Mouse (Mus musculus) hindbrain, embryonic 14.5 days (tissue): ENCODE results near the gene Klhl22. TPM values are rescaled to one million over a fixed set of nuclear protein-coding genes. Genes with fewer than 3 reads are reported as not detected.

Source experiments
- ATAC-seq: fragments of 200-750 bp; cut with Nextera tagmentation; 2 replicates; pipeline ENCODE4 v1.8.0; 2017; ENCODE audit warnings: moderate number of reproducible peaks, mild to moderate bottlenecking, moderate TSS enrichment, moderate library complexity; ENCODE audit not compliant: low FRiP score
- DNase-seq: peaks from one replicate; pipeline ENCODE4 v3.0.0-alpha.2; 2015; ENCODE audit warnings: low spot score
- H3K27ac ChIP-seq: fragments of 300-500 bp; sonication (generic); 2 replicates; pipeline ENCODE4 v1.5.1; 2014; ENCODE audit warnings: mild to moderate bottlenecking, moderate library complexity
- H3K27me3 ChIP-seq: fragments of 300-500 bp; sonication (generic); 2 replicates; pipeline ENCODE4 v1.6.1; 2014; ENCODE audit warnings: mild to moderate bottlenecking, low read length, mixed read lengths; ENCODE audit not compliant: control insufficient read depth, insufficient read depth
- H3K36me3 ChIP-seq: fragments of 300-500 bp; sonication (generic); replicated peaks from 2 replicates; pipeline ENCODE4 v1.6.1; 2014; ENCODE audit not compliant: control insufficient read depth, insufficient read depth
- H3K4me1 ChIP-seq: fragments of 300-500 bp; sonication (generic); replicated peaks from 2 replicates; pipeline ENCODE4 v1.6.1; 2014; ENCODE audit warnings: antibody characterized with exemption, low read length, mixed read lengths; ENCODE audit not compliant: control insufficient read depth, insufficient read depth
- H3K4me2 ChIP-seq: fragments of 300-500 bp; sonication (generic); replicated peaks from 2 replicates; pipeline ENCODE4 v1.6.1; 2014; ENCODE audit warnings: mild to moderate bottlenecking, moderate library complexity
- H3K4me3 ChIP-seq: fragments of 300-500 bp; sonication (generic); replicated peaks from 2 replicates; pipeline ENCODE4 v1.5.1; 2014; ENCODE audit warnings: mild to moderate bottlenecking, low read length
- H3K9ac ChIP-seq: fragments of 300-500 bp; sonication (generic); 2 replicates; pipeline ENCODE4 v1.6.1; 2014
- H3K9me3 ChIP-seq: fragments of 300-500 bp; sonication (generic); 2 replicates; pipeline ENCODE4 v1.6.1; 2016; ENCODE audit warnings: low read length; ENCODE audit not compliant: control insufficient read depth
- WGBS: fragments of 180-500 bp; shearing (Covaris S2); extraction: QIAGEN DNeasy Blood & Tissue Kit; methylation state at CpG from one replicate; pipeline ENCODE4 v1.1.7; 2014; 5-methylcytosine and 5-hydroxymethylcytosine counted together
- polyA plus RNA-seq: library from polyadenylated mRNA; unstranded; fragments of >200 nt; fragmentation: Nextera tagmentation; extraction: Ambion mirVana; gene quantifications from 2 replicates; pipeline ENCODE4 v1.2.1, GENCODE M21; 2014

The Klhl22 gene
- polyA plus RNA-seq, 1 experiment from 2014 or later = 82.1 TPM

GRCm38 (mm10) chr16:17795643-17796042 is 36.2 kb downstream of the Klhl22 start:
- Histone ChIP-seq H3K4me3 (no peak overlapping the region), H3K4me1 (0 out of 2 replicates have a peak, but pooled peaks cover 9% of the 10 kb centered on the region), H3K4me2 (no peak overlapping the region), H3K9ac (no peak overlapping the region), H3K36me3 (peaks cover 29% of the 10 kb centered on the region), H3K9me3 (no peaks in the 10 kb centered on the region), H3K27me3 (peaks cover 53% of the 10 kb centered on the region), H3K27ac (no peak overlapping the region)
- peak; percentile 23; the same call in 1 of the 2 replicates for ATAC-seq
- DNase-seq = no peak
- WGBS = 69% methylated on average over 5 of the region's 5 CpGs

- Histone ChIP-seq H3K27me3 (peaks cover 62% of the 10 kb centered on the region), H3K36me3 (peaks cover 20% of the 10 kb centered on the region), H3K4me3 (peak overlapping the region; percentile 46), H3K4me1 (0 out of 2 replicates have a peak, but pooled peaks cover 9% of the 10 kb centered on the region), H3K4me2 (peak overlapping the region; percentile 79), H3K9me3 (no peaks in the 10 kb centered on the region), H3K9ac (no peak overlapping the region), H3K27ac (no peak overlapping the region)
- ATAC-seq (no peak), DNase-seq (no peak)
Observed at GRCm38 (mm10) chr16:17796519-17796918, 37.1 kb downstream of the Klhl22 start.

- H3K4me1 ChIP-seq = 0 out of 2 replicates have a peak, but pooled peaks cover 9% of the 10 kb centered on the region
- peaks cover 14% of the 10 kb centered on the region for H3K36me3 ChIP-seq
- H3K4me3 ChIP-seq = peak within 1 kb of the TSS; percentile 46
- H3K9ac ChIP-seq = peak within 1 kb of the TSS; percentile 61
- peak; percentile 21; the same call in 1 of the 2 replicates for ATAC-seq
- H3K27me3 ChIP-seq = peaks cover 68% of the 10 kb centered on the region
- DNase-seq = no peak
- WGBS = 1% methylated on average over 56 of the region's 81 CpGs
- no peaks in the 10 kb centered on the region for H3K9me3 ChIP-seq
- no peak within 1 kb of the TSS for H3K27ac ChIP-seq
- peak within 1 kb of the TSS; percentile 79 for H3K4me2 ChIP-seq
Observed at GRCm38 (mm10) chr16:17796971-17797811, 37.8 kb downstream of the Klhl22 start, which contains the start of gene Scarf2. Gene Scarf2, plus strand, starts transcription at chr16:17797282.

GRCm38 (mm10) chr16:17797812-17798311 is 38.4 kb downstream of the Klhl22 start:
- H3K36me3 ChIP-seq = peaks cover 7% of the 10 kb centered on the region; the same call in 1 of the 2 replicates
- no peak for ATAC-seq
- peaks cover 15% of the 10 kb centered on the region for H3K4me1 ChIP-seq
- H3K4me2 ChIP-seq = peak overlapping the region; percentile 79
- no peak for DNase-seq
- H3K9ac ChIP-seq = peak overlapping the region; percentile 61; the same call in 1 of the 2 replicates
- H3K9me3 ChIP-seq = no peaks in the 10 kb centered on the region
- peaks cover 75% of the 10 kb centered on the region for H3K27me3 ChIP-seq
- WGBS = 3% methylated on average over 29 of the region's 29 CpGs
- H3K27ac ChIP-seq = no peak overlapping the region
- peak overlapping the region; percentile 46 for H3K4me3 ChIP-seq

GRCm38 (mm10) chr16:17798321-17799180 is 39.1 kb downstream of the Klhl22 start:
- H3K9me3 ChIP-seq = no peaks in the 10 kb centered on the region

GRCm38 (mm10) chr16:17799584-17799983 is 40.2 kb downstream of the Klhl22 start:
- H3K4me3 ChIP-seq = no peak overlapping the region
- no peak overlapping the region for H3K27ac ChIP-seq
- H3K27me3 ChIP-seq = peaks cover 92% of the 10 kb centered on the region
- H3K4me2 ChIP-seq = no peak overlapping the region
- no peak for ATAC-seq
- peaks cover 28% of the 10 kb centered on the region for H3K4me1 ChIP-seq
- DNase-seq = no peak
- no peaks in the 10 kb centered on the region for H3K36me3 ChIP-seq
- no peak overlapping the region for H3K9ac ChIP-seq
- no peaks in the 10 kb centered on the region for H3K9me3 ChIP-seq

More at GRCm38 (mm10) chr16:17798321-17799180, 39.1 kb downstream of the Klhl22 start:
- Histone ChIP-seq H3K27ac (no peak overlapping the region), H3K4me2 (peak overlapping the region; percentile 79), H3K36me3 (peaks cover 2% of the 10 kb centered on the region; the same call in 1 of the 2 replicates), H3K9ac (peak overlapping the region; percentile 61; the same call in 1 of the 2 replicates), H3K4me3 (peak overlapping the region; percentile 46), H3K27me3 (peaks cover 82% of the 10 kb centered on the region), H3K4me1 (peaks cover 21% of the 10 kb centered on the region)
- ATAC-seq (no peak), DNase-seq (no peak)
- WGBS = 2% methylated on average over 32 of the region's 45 CpGs

- no peak for DNase-seq
- H3K9me3 ChIP-seq = no peaks in the 10 kb centered on the region
- peaks cover 95% of the 10 kb centered on the region for H3K27me3 ChIP-seq
- ATAC-seq = no peak
- H3K4me1 ChIP-seq = peaks cover 37% of the 10 kb centered on the region
- 1% methylated on average over 7 of the region's 7 CpGs for WGBS
- H3K4me3 ChIP-seq = peak overlapping the region; percentile 33; the same call in 1 of the 2 replicates
- no peaks in the 10 kb centered on the region for H3K36me3 ChIP-seq
- H3K27ac ChIP-seq = no peak overlapping the region
- no peak overlapping the region for H3K9ac ChIP-seq
- H3K4me2 ChIP-seq = peak overlapping the region; percentile 64
Observed at GRCm38 (mm10) chr16:17801777-17802455, 42.5 kb downstream of the Klhl22 start.

- Histone ChIP-seq H3K27me3 (peaks cover 92% of the 10 kb centered on the region), H3K4me2 (peak overlapping the region; percentile 64), H3K27ac (no peak overlapping the region), H3K9me3 (no peaks in the 10 kb centered on the region), H3K36me3 (no peaks in the 10 kb centered on the region), H3K4me1 (peaks cover 32% of the 10 kb centered on the region), H3K9ac (peak overlapping the region; percentile 46; the same call in 1 of the 2 replicates), H3K4me3 (peak overlapping the region; percentile 33)
- DNase-seq (no peak), ATAC-seq (no peak)
- 5% methylated on average over 18 of the region's 18 CpGs for WGBS
Observed at GRCm38 (mm10) chr16:17802456-17802838, 43.0 kb downstream of the Klhl22 start.
